Mouse (Mus musculus): Measurements from ENCODE around the gene Sergef.

- TF ChIP-seq POLR2A (IDR thresholded peaks at IDR 0.05; ENCODE audit: insufficient read depth, low read depth, low read length), result no peak
- TF ChIP-seq CTCF (IDR thresholded peaks at IDR 0.05; ENCODE audit: insufficient read depth, low read depth, low read length), result no peak
Observed at GRCm38 (mm10) chr7:46557996-46558395, 81.6 kb downstream of the Sergef start.

All from olfactory bulb, adult 2 months (tissue).